In the genomic region with DNA sequence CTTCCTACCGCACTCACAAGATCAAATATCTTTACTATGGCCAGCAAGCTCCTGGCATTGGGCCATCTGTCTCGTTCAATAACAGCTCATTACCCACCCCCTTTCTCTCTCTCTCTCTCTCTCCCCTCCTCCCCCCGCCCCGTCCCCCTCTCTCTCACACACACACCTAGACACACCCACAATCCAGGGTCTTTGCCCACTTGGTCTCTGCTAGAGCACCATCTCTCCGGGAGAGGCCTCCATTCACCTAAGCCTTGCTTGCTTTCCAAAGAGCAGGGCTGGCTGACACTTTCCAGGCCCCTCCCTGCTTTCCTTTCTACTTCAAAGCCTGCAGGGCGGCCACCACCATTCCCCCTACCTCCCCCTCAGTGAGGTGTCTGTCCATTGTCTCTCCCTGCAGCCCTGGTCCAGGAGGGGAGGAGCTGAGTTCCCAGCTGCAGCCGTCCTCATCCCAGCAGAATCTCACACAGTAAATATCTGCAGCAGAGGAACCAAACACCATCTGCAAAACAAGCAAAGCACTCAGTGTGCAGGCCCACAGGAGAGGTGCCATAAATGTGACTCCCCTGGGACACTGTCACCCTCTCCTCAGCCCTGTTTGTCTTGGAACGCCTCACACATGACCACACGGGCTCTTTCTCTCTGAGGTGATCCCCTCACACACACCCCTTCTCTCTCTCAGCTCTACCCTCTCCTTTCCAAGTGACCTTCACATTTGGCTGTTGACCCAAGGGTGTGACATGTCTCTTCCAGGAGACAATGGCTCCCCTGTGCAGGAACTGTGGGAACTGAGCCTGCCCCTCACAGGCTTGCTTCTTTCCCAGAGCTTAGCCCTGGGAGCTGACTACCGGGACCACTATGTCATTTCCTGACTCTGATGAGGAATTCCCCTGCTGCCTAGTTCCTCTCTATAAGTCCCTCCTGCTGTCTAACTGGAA, we compare ENCODE assay signal across 9 mouse cellular contexts. TPM values are rescaled to one million over a fixed set of nuclear protein-coding genes. Genes with fewer than 3 reads are reported as not detected.
DNase-seq lines count a peak whose midpoint lies in the region; ATAC-seq and TF ChIP-seq lines count a peak whose summit lies in the region.
"Had no signal": no experiment of that assay in that cellular context is flagged by ENCODE, and none has a peak within 500 bp of the region (broad histone marks: within the 10 kb centered on the region; RNA-seq: fewer than 3 reads in every experiment).

No protein-coding gene starts in this region.

- peak; percentile 75 for ATAC-seq in hindbrain, embryonic 12.5 days (ENCODE audit: low FRiP score)
- ATAC-seq in liver, postnatal 0 days = peak; percentile 17; the same call in 1 of the 2 replicates
- ATAC-seq in activated CD4-positive, CD25-positive, alpha-beta regulatory T cell, adult 4 months = no peak
- ATAC-seq: Patski had no signal

- no peak for TF ChIP-seq EP300 in liver, postnatal 0 days (IDR thresholded peaks at IDR 0.05; ENCODE audit: low read depth)

- H3K27ac ChIP-seq in kidney, adult 2 months (ENCODE audit: insufficient read depth, low read depth, low read length) = peak overlapping the region; percentile 41
- H3K27ac ChIP-seq in forebrain, embryonic 10.5 days = peak overlapping the region; percentile 85
- peak overlapping the region; percentile 89 for H3K27ac ChIP-seq in hindbrain, embryonic 12.5 days
- H3K27ac ChIP-seq in liver, postnatal 0 days (ENCODE audit: low read depth) = peak overlapping the region; percentile 79
- peak overlapping the region; percentile 43 for H3K27ac ChIP-seq in olfactory bulb, adult 2 months (ENCODE audit: insufficient read depth, low read depth, low read length)

- WGBS in kidney, adult 2 months = 51% methylated on average over 10 of the region's 10 CpGs
- 9% methylated on average over 10 of the region's 10 CpGs for WGBS in forebrain, embryonic 10.5 days
- WGBS in hindbrain, embryonic 12.5 days = 7% methylated on average over 10 of the region's 10 CpGs
- WGBS in liver, postnatal 0 days (ENCODE audit: insufficient replicate concordance) = 42% methylated on average over 10 of the region's 10 CpGs
- 28% methylated on average over 10 of the region's 10 CpGs for WGBS in olfactory bulb, adult 2 months

- peak overlapping the region; percentile 15 for H3K4me2 ChIP-seq in hindbrain, embryonic 12.5 days (replicated peaks)
- no peak overlapping the region for H3K4me2 ChIP-seq in liver, postnatal 0 days (ENCODE audit: low read depth, low read length)

- H3K4me1 ChIP-seq in kidney, adult 2 months (ENCODE audit: control insufficient read depth, insufficient read depth, low read length) = peaks cover 12% of the 10 kb centered on the region
- peaks cover 66% of the 10 kb centered on the region for H3K4me1 ChIP-seq in forebrain, embryonic 10.5 days
- H3K4me1 ChIP-seq in hindbrain, embryonic 12.5 days = peaks cover 42% of the 10 kb centered on the region
- peaks cover 28% of the 10 kb centered on the region for H3K4me1 ChIP-seq in liver, postnatal 0 days (ENCODE audit: insufficient read depth)
- H3K4me1 ChIP-seq in olfactory bulb, adult 2 months (ENCODE audit: control insufficient read depth, insufficient read depth, low read length) = peaks cover 27% of the 10 kb centered on the region

- TF ChIP-seq POLR2A in kidney, adult 2 months (IDR thresholded peaks at IDR 0.05; ENCODE audit: low read depth, low read length) = no peak
- TF ChIP-seq POLR2A in olfactory bulb, adult 2 months (IDR thresholded peaks at IDR 0.05; ENCODE audit: insufficient read depth, low read depth, low read length) = no peak

- no peak overlapping the region for H3K4me3 ChIP-seq in kidney, adult 2 months (ENCODE audit: insufficient read depth, low read depth, low read length)
- peak overlapping the region; percentile 25 for H3K4me3 ChIP-seq in forebrain, embryonic 10.5 days
- H3K4me3 ChIP-seq in hindbrain, embryonic 12.5 days = no peak overlapping the region
- H3K4me3 ChIP-seq in liver, postnatal 0 days (ENCODE audit: low read depth, low read length) = no peak overlapping the region
- H3K4me3 ChIP-seq in olfactory bulb, adult 2 months (ENCODE audit: insufficient read depth, low read depth, low read length) = no peak overlapping the region

- no peaks in the 10 kb centered on the region for H3K36me3 ChIP-seq in kidney, adult 2 months (ENCODE audit: control insufficient read depth, insufficient read depth, low read length)
- H3K36me3 ChIP-seq in forebrain, embryonic 10.5 days (replicated peaks) = no peaks in the 10 kb centered on the region
- H3K36me3 ChIP-seq in hindbrain, embryonic 12.5 days = no peaks in the 10 kb centered on the region
- H3K36me3 ChIP-seq in liver, postnatal 0 days (replicated peaks; ENCODE audit: insufficient read depth, low read length) = no peaks in the 10 kb centered on the region

- H3K9me3 ChIP-seq in forebrain, embryonic 10.5 days = no peaks in the 10 kb centered on the region
- no peaks in the 10 kb centered on the region for H3K9me3 ChIP-seq in hindbrain, embryonic 12.5 days (replicated peaks)
- H3K9me3 ChIP-seq in liver, postnatal 0 days (ENCODE audit: low read length) = no peaks in the 10 kb centered on the region

- H3K27me3 ChIP-seq in kidney, adult 2 months (replicated peaks; ENCODE audit: control insufficient read depth, insufficient read depth, low read length) = no peaks in the 10 kb centered on the region
- H3K27me3 ChIP-seq in forebrain, embryonic 10.5 days (ENCODE audit: poor library complexity, severe bottlenecking) = no peaks in the 10 kb centered on the region
- no peaks in the 10 kb centered on the region for H3K27me3 ChIP-seq in hindbrain, embryonic 12.5 days
- H3K27me3 ChIP-seq in liver, postnatal 0 days (ENCODE audit: insufficient read depth, low read length) = no peaks in the 10 kb centered on the region
- H3K27me3 ChIP-seq: Patski had no signal

- peak; percentile 59 for DNase-seq in kidney, adult 2 months
- DNase-seq in kidney, adult 11 months = no peak
- peak; percentile 53 for DNase-seq in forebrain, embryonic 10.5 days (ENCODE audit: extremely low spot score, low spot score)
- DNase-seq in liver, postnatal 0 days = no peak
- DNase-seq in thymus, postnatal 0 days (ENCODE audit: low spot score) = no peak

- H3K9ac ChIP-seq in hindbrain, embryonic 12.5 days = 0 out of 2 replicates have a peak overlapping the region, but pooled peaks have one; percentile 4
- no peak overlapping the region for H3K9ac ChIP-seq in liver, postnatal 0 days (replicated peaks)

- no peak for TF ChIP-seq CTCF in kidney, adult 2 months (conservative IDR thresholded peaks at IDR 0.05; ENCODE audit: insufficient read depth, insufficient read length, low read depth, low read length)
- no peak for TF ChIP-seq CTCF in liver, postnatal 0 days (IDR thresholded peaks at IDR 0.05; ENCODE audit: low read depth)
- TF ChIP-seq CTCF in olfactory bulb, adult 2 months (IDR thresholded peaks at IDR 0.05; ENCODE audit: insufficient read depth, low read depth, low read length) = no peak

RNA-seq across cellular contexts. Expression of a gene that starts 14.9 kb away (rescaled TPM):
- 1.8 and 2.5 TPM in 2 replicates for polyA plus RNA-seq in kidney, adult 2 months (2012; rRNA removed)
- polyA plus RNA-seq in forebrain, embryonic 10.5 days (2016; fragmentation: Nextera tagmentation; extraction: Ambion mirVana) = 0.06 and 0.11 TPM in 2 replicates
- 0.08 TPM in 1 of 2 replicates, not detected in the other for polyA plus RNA-seq in hindbrain, embryonic 12.5 days (2016; fragmentation: Nextera tagmentation; extraction: Ambion mirVana)
- polyA plus RNA-seq in liver, postnatal 0 days (2015; fragmentation: Nextera tagmentation; extraction: Ambion mirVana) = 3.8 and 4.0 TPM in 2 replicates
- polyA plus RNA-seq in olfactory bulb, adult 2 months (2012; ENCODE audit: insufficient read depth, insufficient read length, low replicate concordance, missing spikeins) = not detected in 2 replicates
- polyA plus RNA-seq in thymus, postnatal 0 days (2015; fragmentation: Nextera tagmentation; extraction: Ambion mirVana) = 6.0 and 7.8 TPM in 2 replicates
- 1 to 10 TPM; 4.2 TPM for polyA plus RNA-seq in activated CD4-positive, CD25-positive, alpha-beta regulatory T cell, adult 4 months (2017; shearing (Covaris generic))
- polyA plus RNA-seq: Patski had no signal

RNA-seq across cellular contexts. Expression of a gene that starts 36.7 kb away (rescaled TPM):
- 15.9 and 16.6 TPM in 2 replicates for polyA plus RNA-seq in kidney, adult 2 months (2012; rRNA removed)
- polyA plus RNA-seq in forebrain, embryonic 10.5 days (2016; fragmentation: Nextera tagmentation; extraction: Ambion mirVana) = 29.7 and 32.2 TPM in 2 replicates
- 29.6 and 33.8 TPM in 2 replicates for polyA plus RNA-seq in hindbrain, embryonic 12.5 days (2016; fragmentation: Nextera tagmentation; extraction: Ambion mirVana)
- 21.7 and 22.5 TPM in 2 replicates for polyA plus RNA-seq in liver, postnatal 0 days (2015; fragmentation: Nextera tagmentation; extraction: Ambion mirVana)
- not detected in 2 replicates for polyA plus RNA-seq in olfactory bulb, adult 2 months (2012; ENCODE audit: insufficient read depth, insufficient read length, low replicate concordance, missing spikeins)
- 45.4 and 52.4 TPM in 2 replicates for polyA plus RNA-seq in thymus, postnatal 0 days (2015; fragmentation: Nextera tagmentation; extraction: Ambion mirVana)
- polyA plus RNA-seq in activated CD4-positive, CD25-positive, alpha-beta regulatory T cell, adult 4 months (2017; shearing (Covaris generic)) = 10 to 100 TPM; 17.3 to 19.3 TPM

RNA-seq across cellular contexts. Expression of a gene that starts 52.0 kb away (rescaled TPM):
- polyA plus RNA-seq in kidney, adult 2 months (2012; rRNA removed) = 22.2 and 23.3 TPM in 2 replicates
- polyA plus RNA-seq in forebrain, embryonic 10.5 days (2016; fragmentation: Nextera tagmentation; extraction: Ambion mirVana) = 5.8 and 7.4 TPM in 2 replicates
- 12.8 and 15.3 TPM in 2 replicates for polyA plus RNA-seq in hindbrain, embryonic 12.5 days (2016; fragmentation: Nextera tagmentation; extraction: Ambion mirVana)
- polyA plus RNA-seq in liver, postnatal 0 days (2015; fragmentation: Nextera tagmentation; extraction: Ambion mirVana) = 0.76 and 0.87 TPM in 2 replicates
- not detected in 2 replicates for polyA plus RNA-seq in olfactory bulb, adult 2 months (2012; ENCODE audit: insufficient read depth, insufficient read length, low replicate concordance, missing spikeins)
- 5.3 and 8.0 TPM in 2 replicates for polyA plus RNA-seq in thymus, postnatal 0 days (2015; fragmentation: Nextera tagmentation; extraction: Ambion mirVana)
- 1 to 10 TPM; 2.1 TPM for polyA plus RNA-seq in activated CD4-positive, CD25-positive, alpha-beta regulatory T cell, adult 4 months (2017; shearing (Covaris generic))

Comparison
In these comparisons a context has a peak if more than half of its experiments do, and no peak if none do; other contexts are left out.
1. DNase-seq: peak in kidney, adult 2 months (single experiment) and forebrain, embryonic 10.5 days (single experiment); none in kidney, adult 11 months (single experiment), liver, postnatal 0 days (single experiment) and thymus, postnatal 0 days (single experiment).
2. Peak in every context shown above with its lines, with median percentiles within 50 percentile points of each other: H3K27ac ChIP-seq.